Mouse (Mus musculus) midbrain, postnatal 0 days (tissue): Measurements from ENCODE around the gene Scamp1. TPM values are rescaled to one million over a fixed set of nuclear protein-coding genes. Genes with fewer than 3 reads are reported as not detected.
"Not testable (repeated sequence)": the region's sequence is repeated elsewhere in the genome, so short reads cannot be mapped to it uniquely, and the experiment has no call there.

Experiments used
- ATAC-seq: fragments of 200-750 bp; cut with Nextera tagmentation; 2 replicates; pipeline ENCODE4 v1.8.0; 2017; ENCODE audit warnings: moderate number of reproducible peaks, mild to moderate bottlenecking, moderate TSS enrichment, moderate library complexity; ENCODE audit not compliant: low FRiP score
- DNase-seq: peaks from one replicate; pipeline ENCODE4 v3.0.0-alpha.2; 2015; ENCODE audit warnings: low spot score
- H3K27ac ChIP-seq: fragments of 300-500 bp; sonication (generic); 2 replicates; pipeline ENCODE4 v1.5.1; 2014; ENCODE audit warnings: low read depth, mild to moderate bottlenecking, low read length, mixed read lengths
- H3K27me3 ChIP-seq: fragments of 300-500 bp; sonication (generic); 2 replicates; pipeline ENCODE4 v1.6.1; 2014; ENCODE audit warnings: low read length, control low read depth, mixed read lengths; ENCODE audit not compliant: insufficient read depth
- H3K36me3 ChIP-seq: fragments of 300-500 bp; sonication (generic); 2 replicates; pipeline ENCODE4 v1.6.1; 2014; ENCODE audit warnings: low read length, control low read depth, mixed read lengths; ENCODE audit not compliant: insufficient read depth
- H3K4me1 ChIP-seq: fragments of 300-500 bp; sonication (generic); 2 replicates; pipeline ENCODE4 v1.6.1; 2014; ENCODE audit warnings: mild to moderate bottlenecking, control low read depth, antibody characterized with exemption, low read length, mixed read lengths; ENCODE audit not compliant: insufficient read depth
- H3K4me2 ChIP-seq: fragments of 300-500 bp; sonication (generic); 2 replicates; pipeline ENCODE4 v1.6.1; 2014; ENCODE audit warnings: low read depth, mild to moderate bottlenecking, low read length, mixed read lengths; ENCODE audit not compliant: poor library complexity, severe bottlenecking
- H3K4me3 ChIP-seq: fragments of 300-500 bp; sonication (generic); 2 replicates; pipeline ENCODE4 v1.5.1; 2014; ENCODE audit warnings: low read depth, mild to moderate bottlenecking, low read length, moderate library complexity
- H3K9ac ChIP-seq: fragments of 300-500 bp; sonication (generic); replicated peaks from 2 replicates; pipeline ENCODE4 v1.6.1; 2014; ENCODE audit warnings: mild to moderate bottlenecking, low read length, moderate library complexity, mixed read lengths; ENCODE audit not compliant: poor library complexity, severe bottlenecking
- H3K9me3 ChIP-seq: fragments of 300-500 bp; sonication (generic); 2 replicates; pipeline ENCODE4 v1.6.1; 2016; ENCODE audit warnings: low read length, control low read depth
- CTCF ChIP-seq: IDR thresholded peaks from 2 replicates; pipeline ENCODE4 v1.5.1; 2016; ENCODE audit warnings: antibody characterized with exemption, mild to moderate bottlenecking
- WGBS: fragments of 180-500 bp; shearing (Covaris S2); extraction: QIAGEN DNeasy Blood & Tissue Kit; methylation state at CpG from one replicate; pipeline ENCODE4 v1.1.7; 2014; 5-methylcytosine and 5-hydroxymethylcytosine counted together
- polyA plus RNA-seq: library from polyadenylated mRNA; unstranded; fragments of >200 nt; fragmentation: Nextera tagmentation; extraction: Ambion mirVana; gene quantifications from 2 replicates; pipeline ENCODE4 v1.2.1, GENCODE M21; 2015
- total RNA-seq: library from RNA; depleted of rRNA; stranded (reverse); fragments of >200 nt; gene quantifications from 2 replicates; pipeline ENCODE4 v1.2.3, GENCODE M21; 2014; rRNA removed

Scamp1 gene
- total RNA-seq = 124 and 162 TPM in 2 replicates
- polyA plus RNA-seq = 161 and 166 TPM in 2 replicates

DNA sequence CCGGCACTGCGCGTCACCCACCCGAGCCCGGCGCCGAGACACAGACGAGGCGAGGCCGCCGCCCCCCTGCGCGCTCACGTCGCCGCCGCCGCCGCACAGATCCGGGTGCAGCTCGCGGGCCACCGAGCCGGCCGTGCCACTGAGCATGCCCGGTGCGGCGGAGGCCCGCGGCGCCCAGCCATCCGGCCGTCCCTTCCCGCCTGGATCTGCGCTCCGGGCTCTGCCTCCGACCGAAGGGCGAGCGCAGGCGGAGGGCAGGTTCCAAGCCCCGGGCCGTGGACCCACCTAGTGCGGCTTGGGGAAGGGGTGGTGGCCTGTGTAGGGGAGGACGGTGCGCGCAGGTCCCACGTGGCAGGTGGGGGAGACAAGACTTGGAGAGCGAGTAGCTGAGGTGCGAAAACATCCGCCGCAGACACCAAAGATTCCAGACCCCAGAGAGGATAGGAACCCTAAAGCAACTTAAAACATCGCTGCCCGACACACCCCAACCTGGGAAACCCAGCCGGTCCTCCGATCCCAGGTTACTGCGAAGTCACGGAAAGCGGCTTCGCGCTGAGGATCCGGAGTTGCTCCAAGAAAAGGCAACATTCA is at the start of gene Scamp1:
Scamp1 (minus strand) TSS at position 577 of the 591 bp plus-strand sequence.
- peak within 1 kb of the TSS; percentile 81 for H3K4me2 ChIP-seq
- H3K27me3 ChIP-seq = no peaks in the 10 kb centered on the region
- no peaks in the 10 kb centered on the region for H3K9me3 ChIP-seq
- DNase-seq (peak; percentile 88), ATAC-seq (peak; percentile 97)
- H3K4me3 ChIP-seq = peak within 1 kb of the TSS; percentile 100
- TF ChIP-seq CTCF = no peak
- peak within 1 kb of the TSS; percentile 93 for H3K27ac ChIP-seq
- under 1% methylated on average over 60 of the region's 62 CpGs for WGBS
- H3K36me3 ChIP-seq = no peaks in the 10 kb centered on the region
- peak within 1 kb of the TSS; percentile 98 for H3K9ac ChIP-seq
- peaks cover 9% of the 10 kb centered on the region; the same call in 1 of the 2 replicates for H3K4me1 ChIP-seq

GRCm38 (mm10) chr13:94330392-94330979 is 44.8 kb upstream of the Scamp1 start:
- no peak for TF ChIP-seq CTCF
- H3K4me2 ChIP-seq = no peak overlapping the region
- no peaks in the 10 kb centered on the region for H3K27me3 ChIP-seq
- 49% methylated on average over 3 of the region's 3 CpGs for WGBS
- H3K9ac ChIP-seq = no peak overlapping the region
- DNase-seq (peak; percentile 8), ATAC-seq (no peak)
- H3K4me3 ChIP-seq = no peak overlapping the region
- no peaks in the 10 kb centered on the region for H3K9me3 ChIP-seq
- no peaks in the 10 kb centered on the region for H3K36me3 ChIP-seq
- H3K4me1 ChIP-seq = no peaks in the 10 kb centered on the region
- H3K27ac ChIP-seq = peak overlapping the region; percentile 38; the same call in 1 of the 2 replicates

GRCm38 (mm10) chr13:94329005-94329404 is 43.3 kb upstream of the Scamp1 start:
- H3K4me1 ChIP-seq, H3K27ac ChIP-seq, ATAC-seq, H3K27me3 ChIP-seq, H3K9ac ChIP-seq, H3K4me3 ChIP-seq, H3K4me2 ChIP-seq, H3K36me3 ChIP-seq, DNase-seq, H3K9me3 ChIP-seq: not testable (repeated sequence)
- 95% methylated on average over 6 of the region's 6 CpGs for WGBS

GRCm38 (mm10) chr13:94328063-94328462 is 42.4 kb upstream of the Scamp1 start:
- no peaks in the 10 kb centered on the region for H3K4me1 ChIP-seq
- DNase-seq (no peak), ATAC-seq (no peak)
- 67% methylated on average over 3 of the region's 3 CpGs for WGBS
- H3K4me2 ChIP-seq = no peak overlapping the region
- no peaks in the 10 kb centered on the region for H3K9me3 ChIP-seq
- TF ChIP-seq CTCF = no peak
- no peak overlapping the region for H3K27ac ChIP-seq
- no peak overlapping the region for H3K4me3 ChIP-seq
- no peaks in the 10 kb centered on the region for H3K27me3 ChIP-seq
- H3K36me3 ChIP-seq = no peaks in the 10 kb centered on the region
- H3K9ac ChIP-seq = no peak overlapping the region

DNA sequence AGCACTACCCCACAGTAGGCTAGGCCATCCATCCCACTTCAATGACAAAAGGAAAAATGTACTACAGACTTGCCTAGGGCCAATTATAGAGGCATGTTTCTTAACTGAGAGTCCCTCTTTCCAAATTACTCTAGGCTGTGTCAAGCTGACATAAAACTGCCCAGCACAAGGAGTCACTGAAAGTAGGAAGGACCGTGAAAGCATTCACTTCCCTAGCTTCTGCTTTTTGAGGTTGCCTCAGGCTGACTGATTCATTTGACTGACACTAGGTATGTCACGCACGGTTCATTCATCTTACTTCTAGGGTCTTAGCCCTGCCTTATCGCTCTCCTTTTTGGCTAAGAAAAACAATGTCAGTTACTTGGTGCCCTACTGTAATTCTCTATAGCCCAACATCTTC is 36.8 kb upstream of the Scamp1 start:
- no peak overlapping the region for H3K9ac ChIP-seq
- WGBS = 95% methylated on average over 4 of the region's 4 CpGs
- DNase-seq (no peak), ATAC-seq (no peak)
- TF ChIP-seq CTCF = no peak
- no peak overlapping the region for H3K27ac ChIP-seq
- H3K27me3 ChIP-seq = no peaks in the 10 kb centered on the region
- H3K9me3 ChIP-seq = no peaks in the 10 kb centered on the region
- H3K4me2 ChIP-seq = no peak overlapping the region
- H3K4me1 ChIP-seq = no peaks in the 10 kb centered on the region
- no peak overlapping the region for H3K4me3 ChIP-seq
- no peaks in the 10 kb centered on the region for H3K36me3 ChIP-seq

- ATAC-seq (no peak), DNase-seq (no peak)
- WGBS = 45% methylated on average over 1 of the region's 1 CpGs
These were observed 35.6 kb upstream of the Scamp1 start for GRCm38 (mm10) chr13:94321094-94321792.

More at GRCm38 (mm10) chr13:94321094-94321792, 35.6 kb upstream of the Scamp1 start:
- H3K36me3 ChIP-seq = no peaks in the 10 kb centered on the region
- no peaks in the 10 kb centered on the region for H3K27me3 ChIP-seq
- H3K9me3 ChIP-seq = no peaks in the 10 kb centered on the region
- no peak overlapping the region for H3K27ac ChIP-seq
- H3K9ac ChIP-seq = no peak overlapping the region
- H3K4me3 ChIP-seq = no peak overlapping the region
- H3K4me1 ChIP-seq = no peaks in the 10 kb centered on the region
- no peak overlapping the region for H3K4me2 ChIP-seq
- TF ChIP-seq CTCF = no peak
